Mouse (Mus musculus): ENCODE measurements around the gene Arhgap29.

The Arhgap29 gene

DNA sequence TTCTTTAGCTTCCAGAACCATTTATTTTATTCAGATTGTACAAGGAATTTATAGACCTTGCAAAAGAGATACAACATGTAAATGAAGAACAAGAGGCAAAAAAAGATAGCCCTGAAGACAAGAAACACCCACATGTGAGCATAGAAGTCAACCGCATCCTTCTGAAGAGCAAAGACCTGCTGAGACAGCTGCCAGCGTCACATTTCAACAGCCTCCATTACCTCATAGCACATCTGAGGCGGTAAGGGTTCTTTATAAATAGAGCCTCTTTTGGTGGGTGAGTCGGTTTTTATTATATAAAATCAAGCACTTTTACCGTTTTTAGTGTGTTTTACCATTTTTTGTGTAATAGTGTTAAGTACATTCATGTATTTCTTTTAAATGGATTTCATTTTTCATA, 57.5 kb downstream of the Arhgap29 start:
- DNase-seq (ENCODE audit: extremely low spot score, low spot score): no peak

- no peak for DNase-seq (ENCODE audit: extremely low spot score, low spot score)
Observed at GRCm38 (mm10) chr3:122010292-122010691, 58.0 kb downstream of the Arhgap29 start.

DNA sequence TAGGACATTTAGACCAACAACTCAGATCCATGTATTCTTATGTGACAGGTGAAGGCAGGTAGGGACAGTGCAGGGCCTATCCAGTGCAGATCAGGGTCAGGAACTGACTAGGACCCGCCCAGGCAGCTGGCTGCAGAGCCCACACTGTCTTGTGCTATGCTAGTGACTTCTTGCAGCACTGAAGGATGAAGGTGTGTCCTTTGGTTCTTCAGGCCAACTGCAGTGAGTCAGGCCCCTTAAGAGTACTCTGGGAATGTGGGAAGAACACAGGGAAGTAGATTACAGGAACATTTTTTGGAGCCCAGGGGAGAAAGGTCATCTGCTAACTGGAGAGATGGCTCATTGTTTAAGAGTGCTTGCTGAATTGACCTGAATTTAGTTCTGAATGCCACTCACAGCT, 60.1 kb downstream of the Arhgap29 start:
- DNase-seq (ENCODE audit: extremely low spot score, low spot score): no peak

- DNase-seq (ENCODE audit: extremely low spot score, low spot score): no peak
Observed at GRCm38 (mm10) chr3:122018421-122018820, 66.1 kb downstream of the Arhgap29 start.

- no peak for DNase-seq (ENCODE audit: extremely low spot score, low spot score)
Observed at GRCm38 (mm10) chr3:122019159-122019558, 66.8 kb downstream of the Arhgap29 start.

- DNase-seq (ENCODE audit: extremely low spot score, low spot score): no peak
Observed at GRCm38 (mm10) chr3:122021029-122021652, 68.8 kb downstream of the Arhgap29 start.

DNA sequence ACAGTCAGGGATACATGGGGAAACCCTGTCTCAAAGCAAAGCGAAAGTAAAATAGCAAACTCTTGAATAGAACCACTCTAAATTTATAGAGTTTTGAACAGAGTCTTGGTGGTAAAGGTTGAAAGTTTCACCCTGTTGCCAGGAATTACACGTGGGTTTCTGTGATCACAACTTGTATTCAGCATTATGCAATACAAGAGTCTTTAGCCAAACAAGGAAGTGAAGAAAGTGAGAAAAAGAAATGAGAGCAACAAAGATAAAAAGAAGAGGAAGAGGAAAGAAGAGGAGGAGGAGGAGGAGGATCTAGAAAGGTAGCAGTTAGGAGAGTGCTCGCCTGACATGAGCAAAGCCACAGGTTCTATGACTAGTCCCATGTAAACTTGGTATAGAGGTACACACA, 70.0 kb downstream of the Arhgap29 start:
- no peak for DNase-seq (ENCODE audit: extremely low spot score, low spot score)

- no peak for DNase-seq (ENCODE audit: extremely low spot score, low spot score)
Observed at GRCm38 (mm10) chr3:122026676-122027075, 74.3 kb downstream of the Arhgap29 start.

- DNase-seq (ENCODE audit: extremely low spot score, low spot score): no peak
Observed at GRCm38 (mm10) chr3:122027776-122028175, 75.4 kb downstream of the Arhgap29 start.

DNA sequence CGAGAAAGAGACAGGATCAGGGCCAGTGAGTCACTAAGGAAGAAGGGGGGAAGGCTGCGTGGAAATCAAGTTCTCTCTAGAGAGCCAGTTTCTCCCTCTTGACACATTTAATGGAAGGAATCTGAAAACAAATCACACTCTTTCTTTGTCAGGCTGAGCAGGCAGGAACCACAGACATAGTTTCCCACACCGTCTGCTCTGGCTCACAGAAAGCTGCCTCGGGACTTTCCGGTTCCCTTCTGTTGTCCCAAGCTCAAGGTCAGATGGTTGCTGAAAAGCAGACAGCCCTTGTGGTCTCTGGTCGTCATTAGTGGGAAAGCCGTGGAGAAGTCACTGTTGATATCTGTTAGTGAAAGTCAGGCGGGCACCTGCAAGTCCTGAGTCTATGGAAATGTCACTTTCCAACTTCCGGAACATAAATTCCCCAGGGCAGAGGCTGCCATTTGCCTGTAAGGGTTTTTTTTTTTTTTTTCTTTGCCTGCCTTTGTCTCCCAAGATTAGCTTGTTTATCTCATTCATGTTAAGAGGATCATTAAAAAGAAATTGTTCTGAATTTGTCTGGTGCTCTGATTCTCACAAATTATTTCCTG, 81.0 kb downstream of the Arhgap29 start:
- no peak for DNase-seq (ENCODE audit: extremely low spot score, low spot score)

- DNase-seq (ENCODE audit: extremely low spot score, low spot score): no peak
Observed at GRCm38 (mm10) chr3:122034240-122034639, 81.9 kb downstream of the Arhgap29 start.

DNA sequence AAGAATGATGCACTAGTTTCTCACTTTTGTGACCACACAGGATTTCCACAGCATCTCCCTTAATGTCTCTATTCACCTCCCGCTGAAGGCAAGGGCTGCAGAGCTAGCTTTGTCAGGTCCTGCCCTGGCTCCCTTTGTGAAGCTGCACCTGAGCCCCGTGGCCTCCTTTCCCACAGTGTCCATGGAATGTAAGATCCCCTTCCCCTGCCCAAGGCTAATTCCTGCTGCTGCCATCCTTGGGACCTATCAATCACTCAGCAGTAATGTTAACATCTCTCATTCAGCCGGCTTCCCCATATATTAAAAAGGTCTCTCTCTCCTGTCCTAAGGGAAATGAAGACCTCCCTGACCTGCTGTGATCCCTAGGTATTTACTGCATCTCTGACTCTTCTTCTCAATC, 82.8 kb downstream of the Arhgap29 start:
- DNase-seq (ENCODE audit: extremely low spot score, low spot score): no peak

- DNase-seq (ENCODE audit: extremely low spot score, low spot score): no peak
Observed at GRCm38 (mm10) chr3:122040522-122040921, 88.2 kb downstream of the Arhgap29 start.

DNA sequence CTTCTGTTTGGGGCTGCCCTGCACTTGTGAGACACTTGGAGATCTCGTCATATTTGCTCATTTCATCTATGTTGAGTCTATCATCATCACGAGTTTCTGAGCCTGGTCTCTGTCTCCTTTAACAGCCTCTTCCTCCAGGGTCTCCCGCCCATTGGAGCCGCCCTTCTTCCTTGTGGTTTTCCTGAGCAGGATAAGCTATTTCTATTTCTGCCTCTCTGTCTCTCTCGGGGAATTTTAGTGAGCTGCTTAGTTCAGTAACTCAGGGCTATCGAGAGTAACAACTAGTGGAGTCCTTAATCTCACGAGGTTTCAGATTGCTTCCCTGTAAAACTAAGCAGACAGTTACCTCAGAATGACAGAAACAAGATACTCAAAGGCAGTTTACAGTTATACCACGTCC, 90.8 kb downstream of the Arhgap29 start:
- DNase-seq (ENCODE audit: extremely low spot score, low spot score): no peak

DNA sequence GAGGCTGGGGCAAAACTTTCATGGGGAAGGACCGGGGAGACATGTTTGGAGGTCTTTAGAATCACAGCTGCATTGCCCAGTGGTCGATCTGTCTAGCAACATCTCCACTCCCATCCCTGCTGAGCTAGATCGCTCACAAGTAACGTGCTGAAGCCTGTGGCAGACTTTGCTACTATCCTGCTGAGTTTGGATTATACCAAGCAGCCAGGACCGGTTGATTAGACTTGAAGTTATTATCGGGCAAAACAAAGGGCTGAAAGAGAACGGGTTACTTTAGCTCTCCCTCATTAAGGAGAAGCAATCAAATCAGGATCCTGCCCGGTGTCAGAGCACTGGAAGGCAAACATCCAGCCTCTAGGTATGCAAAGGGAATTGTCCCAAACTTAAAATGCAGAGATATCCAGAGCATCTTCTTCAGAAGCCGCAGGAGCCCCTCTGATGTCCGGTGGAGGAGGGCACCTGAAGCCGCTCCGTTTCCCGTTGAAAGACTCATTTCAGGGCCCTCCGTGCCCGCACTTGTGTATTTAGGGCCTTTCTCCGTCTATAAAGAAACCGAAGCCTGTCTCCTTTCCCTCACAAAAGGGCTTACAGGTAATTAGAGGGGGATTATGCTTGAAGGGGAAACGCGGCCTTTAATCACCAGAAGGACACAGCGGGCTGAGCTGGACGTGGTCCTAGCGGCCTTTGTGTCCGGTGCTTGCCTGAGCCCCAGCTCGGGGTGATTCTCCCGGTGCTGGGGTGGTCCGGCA, 91.6 kb downstream of the Arhgap29 start, which contains the start of gene Abca4:
Abca4 (plus strand) TSS at position 645 of the 749 bp plus-strand sequence.
- peak; percentile 59 for DNase-seq (ENCODE audit: extremely low spot score, low spot score)

DNA sequence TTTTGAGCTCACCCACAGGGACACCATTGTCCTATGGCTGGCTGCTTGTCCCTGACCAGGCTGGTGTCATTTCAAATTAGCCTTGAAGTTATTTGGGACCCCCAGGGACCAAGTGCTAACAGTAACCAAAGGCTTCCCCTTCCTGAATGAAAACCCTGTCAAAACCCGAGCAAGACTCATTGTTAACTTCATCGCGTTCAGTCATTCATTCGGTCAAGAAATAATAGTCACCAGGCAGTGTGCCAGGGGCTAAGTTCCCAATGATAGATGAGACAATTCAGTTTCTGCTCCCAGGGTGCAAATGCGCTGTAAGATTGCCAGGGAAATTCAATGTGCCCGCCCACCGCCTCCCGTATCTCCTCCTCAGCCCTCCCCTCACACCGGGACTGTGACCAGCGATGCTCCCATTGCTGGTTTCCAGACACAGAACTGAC, 93.9 kb downstream of the Arhgap29 start:
- no peak for DNase-seq (ENCODE audit: extremely low spot score, low spot score)

- DNase-seq (ENCODE audit: extremely low spot score, low spot score): no peak
Observed at GRCm38 (mm10) chr3:122047402-122047801, 95.1 kb downstream of the Arhgap29 start.

GRCm38 (mm10) chr3:122047921-122048861, 95.8 kb downstream of the Arhgap29 start:
- peak; percentile 57 for DNase-seq (ENCODE audit: extremely low spot score, low spot score)

DNA sequence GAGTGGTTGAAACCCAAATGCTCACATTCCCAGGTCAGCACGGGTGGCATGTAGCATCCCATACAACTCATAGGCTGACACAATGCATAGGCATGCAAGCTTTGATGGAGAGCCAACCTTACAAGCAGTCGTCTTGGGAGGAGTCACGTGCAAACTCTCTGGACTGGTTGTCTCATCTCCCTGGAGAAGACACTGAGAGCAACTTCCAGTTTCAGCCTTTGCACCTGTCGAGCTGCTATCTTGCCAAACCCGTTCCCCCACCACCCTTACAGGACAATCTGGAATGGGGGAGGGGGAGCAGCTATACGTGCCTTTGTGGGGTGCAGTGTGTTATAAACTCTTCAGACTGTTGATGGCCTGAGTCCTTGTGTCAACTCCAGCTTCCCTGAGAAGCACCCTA, 96.8 kb downstream of the Arhgap29 start:
- no peak for DNase-seq (ENCODE audit: extremely low spot score, low spot score)

GRCm38 (mm10) chr3:122058439-122059198, 106.3 kb downstream of the Arhgap29 start:
- no peak for DNase-seq (ENCODE audit: extremely low spot score, low spot score)

DNA sequence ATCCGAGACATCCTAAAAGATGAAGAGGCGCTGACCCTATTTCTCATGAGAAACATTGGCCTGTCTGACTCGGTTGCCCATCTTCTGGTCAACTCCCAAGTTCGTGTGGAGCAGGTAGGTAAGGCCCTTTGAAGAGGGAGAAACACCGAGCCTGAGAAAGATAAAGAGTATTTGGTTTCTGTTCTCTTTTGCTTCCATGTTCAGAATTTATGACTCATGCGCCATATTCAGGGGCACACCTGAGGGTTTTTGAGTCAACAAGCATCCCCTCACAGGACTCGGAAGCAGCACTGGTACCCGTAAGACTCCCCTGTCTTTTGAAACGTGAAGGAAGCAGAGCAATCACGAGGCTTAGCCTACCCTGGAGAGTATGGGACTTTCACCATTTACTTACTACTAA, 110.2 kb downstream of the Arhgap29 start:
- DNase-seq (ENCODE audit: extremely low spot score, low spot score): no peak

Data from neural tube, embryonic 10.5 days (tissue).